Mouse (Mus musculus) B cell, adult 67 days (primary cell): ENCODE data around the gene Gm20767. TPM values are rescaled to one million over a fixed set of nuclear protein-coding genes. Genes with fewer than 3 reads are reported as not detected.

Source experiments
- total RNA-seq, 2 experiments: library from RNA; stranded (reverse); gene quantifications; 4 replicates each; pipeline ENCODE4 v1.2.4; 2023

Gm20767 gene
- total RNA-seq = not detected

GRCm38 (mm10) chr13:120139946-120140345 is at the start of gene Gm20767:
TSS of gene Gm20767 (plus strand) at chr13:120140246.

GRCm38 (mm10) chr13:120172133-120172532 is 32.1 kb downstream of the Gm20767 start, which contains the start of gene Gm21818:
TSS of gene Gm21818 (plus strand) at chr13:120172433.

Other genes with a start within 250 kb of the Gm20767 start
- not detected for gene Tcstv1, start 245.5 kb upstream of the Gm20767 start, total RNA-seq
- not detected for gene Gm21761, start 211.0 kb upstream of the Gm20767 start, total RNA-seq
- gene B020031M17Rik, start 189.4 kb upstream of the Gm20767 start, total RNA-seq = not detected
- gene Gm36079, start 113.2 kb upstream of the Gm20767 start, total RNA-seq = not detected
- under 1 TPM in 1 of 2 experiments, not detected in 1; 0.26 TPM for gene Gm21188, start 88.1 kb upstream of the Gm20767 start, total RNA-seq
- not detected for gene Gm21818, start 32.2 kb downstream of the Gm20767 start, total RNA-seq
- not detected for gene Gm21762, start 75.7 kb downstream of the Gm20767 start, total RNA-seq
- not detected for gene Gm21731, start 98.9 kb downstream of the Gm20767 start, total RNA-seq
- 1 to 10 TPM; 1.1 to 1.3 TPM for gene AF067061, start 122.9 kb downstream of the Gm20767 start, total RNA-seq
- 1 to 10 TPM; 4.9 to 6.3 TPM for gene BC147527, start 160.1 kb downstream of the Gm20767 start, total RNA-seq
- not detected for gene Tcstv3, start 176.6 kb downstream of the Gm20767 start, total RNA-seq